Mouse (Mus musculus) megakaryocyte, embryonic 14.5 days (primary cell): ENCODE results near the gene Zfp82. TPM values are rescaled to one million over a fixed set of nuclear protein-coding genes. Genes with fewer than 3 reads are reported as not detected.
"Not testable (repeated sequence)": the region's sequence is repeated elsewhere in the genome, so short reads cannot be mapped to it uniquely, and the experiment has no call there.

ENCODE experiments used
- H3K27me3 ChIP-seq: replicated peaks from 2 replicates; pipeline ENCODE3; 2012; ENCODE audit warnings: inconsistent platforms
- H3K36me3 ChIP-seq: replicated peaks from 2 replicates; pipeline ENCODE3; 2012; ENCODE audit warnings: low read length, inconsistent platforms, mixed read lengths
- H3K4me1 ChIP-seq: 2 replicates; pipeline ENCODE4 v1.6.1; 2012; ENCODE audit warnings: inconsistent platforms
- H3K4me3 ChIP-seq: replicated peaks from 2 replicates; pipeline ENCODE3; 2012; ENCODE audit warnings: moderate library complexity, mild to moderate bottlenecking, inconsistent platforms
- H3K9me3 ChIP-seq: 2 replicates; pipeline ENCODE4 v1.6.1; 2012; ENCODE audit warnings: inconsistent platforms
- FLI1 ChIP-seq: IDR thresholded peaks from 2 replicates; pipeline ENCODE4 v1.6.1; 2012; ENCODE audit warnings: low read length, inconsistent platforms, mixed read lengths
- GATA1 ChIP-seq: IDR thresholded peaks from 3 replicates; pipeline ENCODE4 v1.6.1; 2012; ENCODE audit warnings: mixed read lengths, low read length, inconsistent platforms, borderline replicate concordance
- polyA plus RNA-seq: library from polyadenylated mRNA; stranded (reverse); fragments of >175 nt; gene quantifications from 2 replicates; pipeline ENCODE4 v1.2.3, GENCODE M21; 2012; ENCODE audit warnings: low replicate concordance; ENCODE audit not compliant: insufficient read depth

Zfp82 gene
- polyA plus RNA-seq, result 0.21 TPM in 1 of 2 replicates, not detected in the other

- peak within 1 kb of the TSS; percentile 97 for H3K4me3 ChIP-seq
- TF ChIP-seq FLI1, result no peak
- no peak for TF ChIP-seq GATA1
- no peaks in the 10 kb centered on the region for H3K9me3 ChIP-seq
- H3K36me3 ChIP-seq, result peaks cover 20% of the 10 kb centered on the region
- H3K4me1 ChIP-seq, result peaks cover 21% of the 10 kb centered on the region
- no peaks in the 10 kb centered on the region for H3K27me3 ChIP-seq
Observed at GRCm38 (mm10) chr7:30072146-30073028, at the start of gene Zfp82. Gene Zfp82, minus strand, starts transcription at chr7:30072900.

GRCm38 (mm10) chr7:30122188-30122530 lies 49.5 kb upstream of the Zfp82 start:
- TF ChIP-seq GATA1 (no peak), FLI1 (no peak)

GRCm38 (mm10) chr7:30121308-30122187 lies 48.8 kb upstream of the Zfp82 start, which contains the start of gene Zfp382:
Gene Zfp382, plus strand, starts transcription at chr7:30121942.
- no peaks in the 10 kb centered on the region for H3K27me3 ChIP-seq
- peaks cover 3% of the 10 kb centered on the region for H3K36me3 ChIP-seq
- H3K4me3 ChIP-seq, result peak within 1 kb of the TSS; percentile 96
- TF ChIP-seq GATA1, result no peak
- TF ChIP-seq FLI1, result no peak
- peaks cover 10% of the 10 kb centered on the region for H3K9me3 ChIP-seq
- peaks cover 15% of the 10 kb centered on the region for H3K4me1 ChIP-seq

More at GRCm38 (mm10) chr7:30122188-30122530, 49.5 kb upstream of the Zfp82 start:
- Histone ChIP-seq H3K4me1 (peaks cover 15% of the 10 kb centered on the region), H3K4me3 (peak overlapping the region; percentile 96), H3K9me3 (peaks cover 9% of the 10 kb centered on the region), H3K27me3 (no peaks in the 10 kb centered on the region), H3K36me3 (peaks cover 3% of the 10 kb centered on the region)

- not testable (repeated sequence) for H3K36me3 ChIP-seq, H3K27me3 ChIP-seq, H3K4me3 ChIP-seq
- Histone ChIP-seq H3K4me1 (peaks cover 15% of the 10 kb centered on the region), H3K9me3 (peaks cover 45% of the 10 kb centered on the region)
Observed at GRCm38 (mm10) chr7:30117935-30118334, 45.2 kb upstream of the Zfp82 start.

- peaks cover 1% of the 10 kb centered on the region for H3K4me1 ChIP-seq
- H3K4me3 ChIP-seq, result no peak overlapping the region
- H3K27me3 ChIP-seq, result no peaks in the 10 kb centered on the region
- H3K36me3 ChIP-seq, result no peaks in the 10 kb centered on the region
- peaks cover 47% of the 10 kb centered on the region for H3K9me3 ChIP-seq
- TF ChIP-seq FLI1 (no peak), GATA1 (no peak)
Observed at GRCm38 (mm10) chr7:30116076-30116475, 43.4 kb upstream of the Zfp82 start.

GRCm38 (mm10) chr7:30099297-30099696 lies 26.6 kb upstream of the Zfp82 start:
- H3K36me3 ChIP-seq, result peaks cover 52% of the 10 kb centered on the region

GRCm38 (mm10) chr7:30095551-30096125 lies 22.9 kb upstream of the Zfp82 start:
- H3K36me3 ChIP-seq, result peaks cover 22% of the 10 kb centered on the region
- no peaks in the 10 kb centered on the region for H3K27me3 ChIP-seq
- H3K4me3 ChIP-seq, result peak overlapping the region; percentile 91
- TF ChIP-seq GATA1 (no peak), FLI1 (no peak)
- H3K9me3 ChIP-seq, result no peaks in the 10 kb centered on the region
- H3K4me1 ChIP-seq, result peaks cover 47% of the 10 kb centered on the region

More at GRCm38 (mm10) chr7:30099297-30099696, 26.6 kb upstream of the Zfp82 start:
- no peak for TF ChIP-seq FLI1
- no peak for TF ChIP-seq GATA1
- H3K4me1 ChIP-seq, result peaks cover 31% of the 10 kb centered on the region
- H3K27me3 ChIP-seq, result no peaks in the 10 kb centered on the region
- H3K9me3 ChIP-seq, result peaks cover 17% of the 10 kb centered on the region
- no peak overlapping the region for H3K4me3 ChIP-seq

- H3K27me3 ChIP-seq, result no peaks in the 10 kb centered on the region
- no peak for TF ChIP-seq GATA1
- no peak for TF ChIP-seq FLI1
- no peaks in the 10 kb centered on the region for H3K9me3 ChIP-seq
- H3K4me3 ChIP-seq, result peak within 1 kb of the TSS; percentile 91
- peaks cover 15% of the 10 kb centered on the region for H3K36me3 ChIP-seq
- peaks cover 50% of the 10 kb centered on the region for H3K4me1 ChIP-seq
Observed at GRCm38 (mm10) chr7:30094646-30095429, 22.1 kb upstream of the Zfp82 start, which contains the start of gene Zfp260. Gene Zfp260, plus strand, starts transcription at chr7:30094777.
